Mouse (Mus musculus) embryonic fibroblast, embryonic 13.5 days (primary cell): Measurements from ENCODE around the gene Fam78b.

Source experiments
- CTCF ChIP-seq: IDR thresholded peaks from 2 replicates; pipeline ENCODE4 v1.5.1; 2011; ENCODE audit warnings: mild to moderate bottlenecking, control low read depth, low read length, moderate library complexity, borderline replicate concordance; ENCODE audit not compliant: insufficient read depth
- POLR2A ChIP-seq: IDR thresholded peaks from 2 replicates; pipeline ENCODE4 v1.6.1; 2011; ENCODE audit warnings: low read depth, mild to moderate bottlenecking, control low read depth, low read length, moderate library complexity

DNA sequence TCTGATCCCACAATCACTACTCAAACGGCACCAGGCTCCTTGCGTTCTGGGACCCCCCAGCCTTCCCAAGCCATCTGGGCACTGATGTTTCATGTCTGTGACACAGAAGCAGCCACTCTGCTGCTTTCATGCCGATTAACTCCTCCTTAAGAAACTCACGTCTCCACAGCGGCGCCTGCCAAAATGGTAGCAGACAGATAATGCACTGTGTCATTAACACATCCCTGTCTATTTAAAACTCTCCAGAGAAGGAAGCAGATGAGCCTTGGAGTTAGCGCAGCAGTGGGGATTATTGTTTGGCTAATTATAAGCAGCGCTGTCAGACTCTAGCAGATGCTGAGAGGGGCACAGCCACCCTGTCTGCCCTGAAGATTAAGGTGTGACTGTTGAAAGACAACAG is 118.2 kb downstream of the Fam78b start:
- no peak for TF ChIP-seq CTCF
- no peak for TF ChIP-seq POLR2A
